Mouse (Mus musculus): ENCODE measurements around the gene Pkd1l1. TPM values are rescaled to one million over a fixed set of nuclear protein-coding genes. Genes with fewer than 3 reads are reported as not detected.

The Pkd1l1 gene
- total RNA-seq, 1 experiment = 0.58 TPM

DNA sequence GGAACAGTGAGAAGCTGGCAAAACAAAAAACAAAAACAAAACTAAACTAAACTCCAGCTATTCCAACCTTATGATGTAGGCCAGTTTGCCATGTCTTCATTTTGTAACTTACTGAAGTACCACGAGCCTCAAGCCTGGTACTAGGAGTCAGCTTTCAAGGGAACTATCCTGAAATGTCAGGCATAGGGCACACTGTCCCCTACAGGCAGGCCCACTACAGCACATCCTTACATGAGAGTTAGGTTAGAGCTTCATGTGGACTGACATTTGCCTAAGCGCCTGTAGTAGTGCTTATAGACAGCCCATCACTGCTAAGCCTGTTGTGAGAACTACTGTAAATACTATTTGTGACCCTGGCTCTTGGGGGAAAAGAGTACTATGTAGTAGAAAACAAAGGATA is 91.5 kb downstream of the Pkd1l1 start:
- DNase-seq (ENCODE audit: low read depth, low spot score) = peak; percentile 13
- H3K4me1 ChIP-seq (ENCODE audit: control insufficient read depth in 2 of 2, insufficient read depth in 2 of 2, low read length in 2 of 2, poor library complexity in 1 of 2) = no peaks in the 10 kb centered on the region
- TF ChIP-seq CHD2 (IDR thresholded peaks at IDR 0.05; ENCODE audit: low read depth, low read length) (no peak), ZC3H11A (IDR thresholded peaks at IDR 0.05; ENCODE audit: borderline replicate concordance, low read depth, low read length) (no peak), MAFK (IDR thresholded peaks at IDR 0.05; ENCODE audit: insufficient read depth, low read depth, low read length) (no peak), HCFC1 (IDR thresholded peaks at IDR 0.05; ENCODE audit: borderline replicate concordance, insufficient read depth, low read length) (no peak), ZNF384 (IDR thresholded peaks at IDR 0.05; ENCODE audit: low read depth, low read length) (no peak)
- no peaks in the 10 kb centered on the region for H3K36me3 ChIP-seq (ENCODE audit: control insufficient read depth, insufficient read depth, low read length, poor library complexity, severe bottlenecking)
- H3K9ac ChIP-seq (ENCODE audit: insufficient read depth, low read depth, low read length, poor library complexity, severe bottlenecking) = no peak overlapping the region
- H3K27ac ChIP-seq (ENCODE audit: insufficient read depth, low read depth, low read length, poor library complexity, severe bottlenecking) = no peak overlapping the region
- no peaks in the 10 kb centered on the region for H3K9me3 ChIP-seq (ENCODE audit: control insufficient read depth, insufficient read depth, low read depth, low read length)
- in situ Hi-C loops (cut with MboI; ENCODE audit: low sequenced_read_pairs in 2 of 2, unreplicated experiment in 2 of 2) = no loop called here
- H3K4me3 ChIP-seq (ENCODE audit: insufficient read depth in 1 of 2, low read depth in 1 of 2, low read length in 2 of 2, poor library complexity in 1 of 2, severe bottlenecking in 1 of 2) = no peak overlapping the region

DNA sequence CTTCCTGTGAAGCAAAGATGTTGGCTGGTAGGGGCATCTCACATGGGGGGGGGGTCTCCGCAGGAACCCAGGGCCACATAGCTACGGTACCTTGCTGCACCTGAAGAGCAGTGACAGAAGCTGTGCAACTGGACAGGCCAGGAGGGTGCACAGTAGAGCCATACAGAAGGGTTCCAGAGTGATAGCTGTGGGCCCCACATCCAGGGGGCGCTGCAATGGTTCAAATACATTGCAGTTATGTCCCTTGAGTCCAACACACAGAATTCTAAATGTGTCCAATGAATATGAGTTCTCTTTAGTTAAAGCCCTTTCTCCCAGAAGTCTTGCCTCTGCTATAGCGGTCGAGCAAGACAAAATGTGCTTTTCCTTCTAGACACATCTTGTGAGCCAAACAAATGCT is 103.0 kb downstream of the Pkd1l1 start:
- Histone ChIP-seq H3K4me1 (ENCODE audit: control insufficient read depth in 2 of 2, insufficient read depth in 2 of 2, low read length in 2 of 2, poor library complexity in 1 of 2) (no peaks in the 10 kb centered on the region), H3K27ac (ENCODE audit: insufficient read depth, low read depth, low read length, poor library complexity, severe bottlenecking) (no peak overlapping the region), H3K36me3 (ENCODE audit: control insufficient read depth, insufficient read depth, low read length, poor library complexity, severe bottlenecking) (no peaks in the 10 kb centered on the region), H3K9me3 (ENCODE audit: control insufficient read depth, insufficient read depth, low read depth, low read length) (no peaks in the 10 kb centered on the region), H3K9ac (ENCODE audit: insufficient read depth, low read depth, low read length, poor library complexity, severe bottlenecking) (no peak overlapping the region), H3K4me3 (ENCODE audit: insufficient read depth in 1 of 2, low read depth in 1 of 2, low read length in 2 of 2, poor library complexity in 1 of 2, severe bottlenecking in 1 of 2) (no peak overlapping the region)
- TF ChIP-seq MAFK (IDR thresholded peaks at IDR 0.05; ENCODE audit: insufficient read depth, low read depth, low read length) = no peak
- TF ChIP-seq CHD2 (IDR thresholded peaks at IDR 0.05; ENCODE audit: low read depth, low read length) = no peak
- TF ChIP-seq HCFC1 (IDR thresholded peaks at IDR 0.05; ENCODE audit: borderline replicate concordance, insufficient read depth, low read length) = no peak
- TF ChIP-seq ZC3H11A (IDR thresholded peaks at IDR 0.05; ENCODE audit: borderline replicate concordance, low read depth, low read length) = no peak
- no peak for TF ChIP-seq ZNF384 (IDR thresholded peaks at IDR 0.05; ENCODE audit: low read depth, low read length)
- DNase-seq (ENCODE audit: low read depth, low spot score) = no peak
- in situ Hi-C loops (cut with MboI; ENCODE audit: low sequenced_read_pairs in 2 of 2, unreplicated experiment in 2 of 2) = loop anchor here in 1 of 2 experiments (25.0 kb wide), 1 partner anchor 433 kb away; no protein-coding TSS in a partner anchor

DNA sequence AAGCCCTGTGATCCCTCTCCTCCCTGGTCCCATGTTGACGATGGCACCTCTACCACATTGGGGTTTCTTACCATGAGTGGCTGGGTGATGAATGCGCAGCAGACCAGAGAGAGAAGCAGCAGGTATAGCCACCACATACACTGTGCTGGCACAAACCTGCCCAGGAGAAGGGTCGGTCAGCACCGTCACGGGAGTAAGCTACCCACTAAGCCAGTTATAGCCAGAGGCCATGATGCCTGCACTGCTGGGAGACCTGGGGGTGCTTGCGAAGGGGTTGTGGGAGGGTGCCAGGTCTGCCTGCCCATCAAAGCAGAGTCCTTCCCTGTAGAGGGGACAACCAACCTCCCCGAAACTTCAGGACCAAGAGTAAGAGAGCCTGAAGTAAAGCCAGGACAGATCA is 107.0 kb downstream of the Pkd1l1 start:
- H3K4me1 ChIP-seq (ENCODE audit: control insufficient read depth in 2 of 2, insufficient read depth in 2 of 2, low read length in 2 of 2, poor library complexity in 1 of 2) = no peaks in the 10 kb centered on the region
- no peak overlapping the region for H3K27ac ChIP-seq (ENCODE audit: insufficient read depth, low read depth, low read length, poor library complexity, severe bottlenecking)
- H3K4me3 ChIP-seq (ENCODE audit: insufficient read depth in 1 of 2, low read depth in 1 of 2, low read length in 2 of 2, poor library complexity in 1 of 2, severe bottlenecking in 1 of 2) = no peak overlapping the region
- H3K36me3 ChIP-seq (ENCODE audit: control insufficient read depth, insufficient read depth, low read length, poor library complexity, severe bottlenecking) = no peaks in the 10 kb centered on the region
- in situ Hi-C loops (cut with MboI; ENCODE audit: low sequenced_read_pairs in 2 of 2, unreplicated experiment in 2 of 2) = loop anchor here (5.0 to 25.0 kb wide), 3 partner anchors 331 to 434 kb away; no protein-coding TSS in a partner anchor
- no peaks in the 10 kb centered on the region for H3K9me3 ChIP-seq (ENCODE audit: control insufficient read depth, insufficient read depth, low read depth, low read length)
- H3K9ac ChIP-seq (ENCODE audit: insufficient read depth, low read depth, low read length, poor library complexity, severe bottlenecking) = no peak overlapping the region
- no peak for DNase-seq (ENCODE audit: low read depth, low spot score)
- TF ChIP-seq CHD2 (IDR thresholded peaks at IDR 0.05; ENCODE audit: low read depth, low read length) (no peak), HCFC1 (IDR thresholded peaks at IDR 0.05; ENCODE audit: borderline replicate concordance, insufficient read depth, low read length) (no peak), ZNF384 (IDR thresholded peaks at IDR 0.05; ENCODE audit: low read depth, low read length) (no peak)

DNA sequence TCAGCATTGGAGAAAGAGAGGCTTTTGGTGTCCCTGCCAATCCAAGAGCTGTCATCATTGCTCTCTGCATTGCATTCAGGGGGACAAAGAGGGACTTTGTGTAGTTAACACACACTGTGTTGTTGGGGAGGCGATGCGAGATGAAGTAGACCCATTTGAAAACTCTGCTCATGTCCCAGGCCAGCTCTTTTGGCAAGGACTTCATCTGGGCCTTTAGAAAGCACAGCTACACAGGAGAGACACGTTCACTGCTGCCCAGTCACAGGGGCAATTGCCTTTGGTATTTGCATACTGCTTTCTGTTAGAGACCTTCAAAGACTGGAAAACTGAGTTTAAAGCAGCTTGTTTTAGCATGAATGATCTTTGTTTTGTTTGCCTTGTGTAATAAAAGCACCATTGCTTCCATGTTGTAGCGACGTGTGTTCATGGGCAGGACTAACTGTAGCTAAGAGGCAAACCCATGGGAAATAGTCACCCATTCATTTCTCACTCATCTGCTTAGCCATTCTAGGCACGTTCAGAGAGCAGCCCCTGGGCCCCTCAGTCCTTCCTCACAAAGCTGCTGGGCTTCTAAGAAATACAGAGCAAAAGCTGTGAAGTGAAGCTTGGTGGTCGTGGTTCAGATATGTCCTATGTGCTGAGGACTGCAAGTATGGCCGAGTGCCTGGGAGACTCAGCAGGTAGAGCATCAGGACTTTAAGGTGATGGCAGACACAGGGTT is 109.0 kb downstream of the Pkd1l1 start:
- in situ Hi-C loops (cut with MboI; ENCODE audit: low sequenced_read_pairs in 2 of 2, unreplicated experiment in 2 of 2) = loop anchor here (5.0 to 25.0 kb wide), 3 partner anchors 329 to 427 kb away; no protein-coding TSS in a partner anchor
- H3K27ac ChIP-seq (ENCODE audit: insufficient read depth, low read depth, low read length, poor library complexity, severe bottlenecking) = no peak overlapping the region
- H3K4me3 ChIP-seq (ENCODE audit: insufficient read depth in 1 of 2, low read depth in 1 of 2, low read length in 2 of 2, poor library complexity in 1 of 2, severe bottlenecking in 1 of 2) = no peak overlapping the region
- TF ChIP-seq HCFC1 (IDR thresholded peaks at IDR 0.05; ENCODE audit: borderline replicate concordance, insufficient read depth, low read length) (no peak), ZNF384 (IDR thresholded peaks at IDR 0.05; ENCODE audit: low read depth, low read length) (no peak), CHD2 (IDR thresholded peaks at IDR 0.05; ENCODE audit: low read depth, low read length) (no peak), ZC3H11A (IDR thresholded peaks at IDR 0.05; ENCODE audit: borderline replicate concordance, low read depth, low read length) (no peak), MAFK (IDR thresholded peaks at IDR 0.05; ENCODE audit: insufficient read depth, low read depth, low read length) (no peak)
- H3K36me3 ChIP-seq (ENCODE audit: control insufficient read depth, insufficient read depth, low read length, poor library complexity, severe bottlenecking) = no peaks in the 10 kb centered on the region
- no peak overlapping the region for H3K9ac ChIP-seq (ENCODE audit: insufficient read depth, low read depth, low read length, poor library complexity, severe bottlenecking)
- no peak for DNase-seq (ENCODE audit: low read depth, low spot score)
- H3K9me3 ChIP-seq (ENCODE audit: control insufficient read depth, insufficient read depth, low read depth, low read length) = no peaks in the 10 kb centered on the region
- no peaks in the 10 kb centered on the region for H3K4me1 ChIP-seq (ENCODE audit: control insufficient read depth in 2 of 2, insufficient read depth in 2 of 2, low read length in 2 of 2, poor library complexity in 1 of 2)

Measured in ES-E14 (cell line).